Mouse (Mus musculus) gastrocnemius, postnatal 36 days (tissue): ENCODE measurements at regions not wholly inside any gene's neighbourhood (a gene's known extent, or its start where the extent isn't known, plus 50 kb on each side); places are given as distances from the start of the nearest gene placed in this dataset.

Source experiments
- DNase-seq, 2 experiments: peaks; one replicate each; pipeline ENCODE4 v3.0.0; 2022
- intact Hi-C: fragments of 180-260 bp; cut with DNase I; formaldehyde crosslinking; loops from one replicate; pipeline ENCODE4 v1.15.1; 2025

DNA sequence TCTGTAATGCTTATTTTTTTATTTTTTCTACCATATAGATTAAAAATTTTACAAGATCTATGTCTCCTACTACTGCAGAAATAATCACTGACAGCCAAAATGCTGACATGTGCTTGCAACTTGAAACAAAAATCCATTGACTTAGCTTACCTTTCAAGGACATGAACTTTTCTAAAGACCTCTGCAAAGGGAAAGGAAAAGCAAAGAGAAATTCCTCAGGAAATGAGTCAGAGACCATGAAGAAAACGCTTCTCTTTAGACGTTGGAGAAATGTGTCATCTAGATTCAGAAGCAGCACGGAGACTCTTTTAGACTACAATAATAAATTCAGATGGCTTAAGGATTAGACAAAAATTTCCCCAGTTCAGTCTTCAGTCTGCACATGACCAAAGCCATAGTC lies 2188.6 kb upstream of the Tenm3 start:
- intact Hi-C loops: no loop called here
- DNase-seq: no peak

DNA sequence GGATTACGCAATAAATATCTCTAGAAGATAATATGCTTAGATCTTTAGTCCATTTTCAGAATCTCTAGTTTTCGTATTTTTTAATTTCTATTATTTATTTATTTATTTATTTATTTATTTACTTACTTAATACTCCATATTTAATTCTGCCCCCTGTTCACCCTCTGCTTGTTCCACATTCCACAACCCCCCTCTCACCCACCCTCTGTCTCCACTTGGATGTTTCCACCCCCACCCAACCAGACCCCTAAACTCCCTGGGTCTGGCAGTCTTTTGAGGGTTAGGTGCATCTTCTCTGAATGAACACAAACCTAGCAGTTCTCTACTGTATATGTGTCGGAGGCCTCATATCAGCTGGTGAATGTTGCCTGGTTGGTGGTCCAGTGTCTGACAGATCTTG lies 2166.8 kb upstream of the Tenm3 start:
- intact Hi-C loops: no loop called here
- no peak for DNase-seq

DNA sequence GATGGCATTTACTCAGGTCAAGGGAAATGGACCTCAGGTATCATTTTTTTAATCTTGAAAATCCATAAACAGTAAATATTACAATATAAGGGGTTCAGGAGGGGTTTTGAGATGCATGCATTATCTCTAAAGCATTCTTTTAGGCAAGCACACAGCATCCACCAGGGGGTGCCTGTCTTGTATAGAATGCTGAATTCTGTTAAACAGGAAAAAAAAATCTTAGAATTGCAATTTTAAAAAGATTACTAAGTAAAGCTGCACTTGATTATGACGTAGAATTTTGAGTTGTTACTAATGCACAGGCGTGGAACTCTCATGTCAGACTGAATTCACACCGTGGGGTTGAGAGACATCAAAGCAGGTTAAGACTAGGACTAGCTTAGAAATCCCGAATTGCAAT lies 2123.6 kb upstream of the Tenm3 start:
- intact Hi-C loops: no loop called here
- no peak for DNase-seq

DNA sequence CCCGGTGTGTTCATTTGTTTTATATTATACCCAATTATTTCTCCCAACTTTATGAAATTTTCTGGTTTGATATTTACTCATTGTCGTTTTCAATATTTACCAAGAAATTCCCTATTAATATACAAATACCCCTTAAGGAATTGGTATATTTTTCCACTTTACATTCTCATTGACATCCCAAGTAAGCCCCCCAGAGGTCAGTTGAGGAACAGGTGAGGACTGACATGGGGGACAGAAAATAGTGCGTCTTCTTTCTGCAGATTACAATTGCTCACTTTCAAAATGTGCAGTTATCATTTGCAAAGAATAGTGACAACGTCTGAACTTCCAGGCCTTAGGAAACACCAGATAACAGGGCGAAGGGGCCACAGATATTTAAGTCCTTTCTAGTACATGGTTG lies 2073.8 kb upstream of the Tenm3 start:
- intact Hi-C loops: no loop called here
- DNase-seq: no peak

DNA sequence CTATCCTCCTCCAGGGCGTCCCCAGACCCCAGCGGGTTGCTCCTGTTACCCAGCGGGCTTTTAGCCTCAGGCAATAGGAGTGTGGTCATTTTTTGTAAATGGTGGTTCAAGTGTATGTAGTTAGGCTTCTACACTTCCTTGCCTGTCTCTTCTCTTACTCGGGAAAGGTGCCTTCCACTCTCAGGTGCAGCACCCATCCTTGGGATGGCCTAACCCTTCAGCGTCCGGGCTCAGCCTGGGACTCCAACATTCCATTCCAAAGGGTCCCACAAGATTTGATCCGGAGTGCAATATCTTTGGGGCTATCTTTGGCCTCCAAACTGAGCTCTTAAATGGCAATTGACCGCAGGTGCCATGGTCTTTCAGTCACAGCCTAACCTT lies 2073.0 kb upstream of the Tenm3 start:
- intact Hi-C loops: no loop called here
- DNase-seq: no peak

DNA sequence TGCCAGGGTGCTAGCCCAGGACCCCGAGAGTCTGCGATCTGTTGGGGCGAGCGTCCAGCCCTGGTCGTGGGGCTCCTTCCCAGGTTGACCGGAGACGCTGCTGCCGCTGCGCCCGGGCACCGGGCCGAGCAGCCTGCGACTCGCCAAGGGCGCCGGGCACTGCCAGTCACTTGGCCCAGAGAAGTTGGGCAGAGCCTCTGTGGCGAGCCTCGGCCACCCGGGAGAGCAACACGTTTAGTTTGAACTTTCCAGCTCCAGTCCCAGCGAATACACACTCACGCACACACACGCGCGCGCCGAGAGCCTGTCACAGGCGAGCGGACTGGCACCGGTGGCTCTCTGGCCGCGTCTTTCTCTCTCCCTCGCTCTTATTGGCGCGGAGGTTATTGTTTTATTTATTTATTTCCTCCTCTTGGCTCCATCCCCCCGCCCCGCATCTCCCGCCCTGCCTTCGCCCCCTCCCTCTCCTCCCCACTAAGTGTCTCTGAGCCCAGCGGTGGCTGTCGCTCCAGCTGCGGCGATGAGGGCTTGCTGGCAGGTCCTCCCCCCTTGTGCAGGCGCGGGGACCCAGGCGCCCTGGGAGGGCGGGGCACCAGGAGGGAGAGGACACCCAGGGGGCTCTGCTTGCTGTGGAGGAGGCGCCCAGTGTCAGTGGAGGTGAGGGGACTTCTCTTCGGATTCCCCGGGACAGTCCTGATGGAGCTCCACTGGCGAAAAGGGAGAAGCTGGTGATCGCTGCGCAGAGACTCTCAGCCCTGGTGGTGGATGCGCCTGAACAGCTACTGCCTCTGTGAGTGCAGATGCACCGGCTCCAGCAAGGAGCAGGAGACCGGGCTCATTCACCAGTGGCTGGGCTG lies 2072.4 kb upstream of the Tenm3 start:
- peak in 1 of 2 experiments; percentile 19 for DNase-seq
- intact Hi-C loops: no loop called here

DNA sequence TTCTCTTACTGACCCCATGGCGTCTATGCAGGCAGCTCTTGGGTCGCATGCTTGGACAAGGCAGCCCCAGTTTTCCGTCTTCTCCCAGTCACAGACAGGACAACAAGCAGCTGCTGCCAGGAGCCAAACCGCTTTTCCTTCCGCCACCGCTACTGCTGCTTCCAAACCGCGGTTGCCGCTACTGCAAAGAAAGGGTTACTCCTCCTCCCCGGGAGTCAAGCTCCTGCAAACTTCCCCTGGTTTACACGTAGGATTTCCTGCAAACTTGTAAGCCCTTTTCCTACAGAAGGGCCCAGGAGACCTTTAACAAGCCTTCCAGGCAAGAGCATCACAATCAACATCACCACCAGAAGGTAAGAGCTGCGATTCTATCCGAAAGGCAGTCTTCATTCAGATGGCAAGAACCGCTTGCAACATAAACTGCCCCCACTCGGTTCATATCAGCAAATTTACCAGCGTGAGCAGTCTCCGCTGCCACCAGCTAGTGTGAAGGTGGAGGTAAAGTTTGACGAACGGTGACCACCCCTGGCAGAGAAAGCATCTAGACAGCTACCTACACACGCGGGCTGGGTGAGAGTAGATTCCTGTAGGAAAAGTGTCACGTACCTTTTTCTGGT lies 2071.6 kb upstream of the Tenm3 start:
- no peak for DNase-seq
- intact Hi-C loops: no loop called here

DNA sequence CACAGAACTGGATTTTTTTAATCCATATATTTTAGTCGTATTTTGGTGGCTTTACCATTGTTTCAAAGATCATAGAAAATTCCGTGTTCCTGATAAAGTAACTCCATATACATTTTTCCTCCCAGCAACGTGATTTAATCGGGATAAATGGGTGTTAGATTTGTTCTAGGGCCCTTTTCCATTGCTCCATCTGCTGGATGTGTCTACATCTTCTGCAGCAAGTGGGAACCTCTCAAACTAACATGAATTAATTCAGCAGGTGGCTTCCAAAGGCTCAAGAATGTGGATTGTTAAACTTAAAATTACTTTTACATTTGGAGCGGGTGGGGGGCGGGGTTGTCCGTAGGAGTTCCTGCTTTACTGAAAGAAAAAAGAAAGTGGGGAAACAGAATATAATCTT lies 2070.9 kb upstream of the Tenm3 start:
- DNase-seq: no peak
- intact Hi-C loops: no loop called here

DNA sequence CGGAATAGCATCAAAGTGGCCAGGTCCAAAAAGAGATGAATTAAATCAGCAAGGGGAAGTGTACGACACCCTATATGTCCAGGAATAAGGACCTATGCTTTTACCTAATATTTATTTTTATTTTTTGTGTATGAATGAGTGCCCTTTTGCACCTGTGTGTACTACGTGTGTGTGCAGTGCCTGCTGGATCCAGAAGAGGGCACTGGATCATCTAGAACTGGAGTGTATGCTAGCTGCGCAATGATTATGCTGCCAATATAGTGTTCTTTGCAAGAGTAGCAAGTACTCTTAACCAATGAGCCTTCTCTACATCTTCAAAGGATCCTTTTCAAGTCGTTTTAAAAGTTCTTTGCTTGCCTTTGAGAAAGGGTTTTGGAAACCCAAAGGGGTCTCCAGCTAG lies 2034.4 kb upstream of the Tenm3 start:
- intact Hi-C loops: no loop called here
- DNase-seq: no peak
